Comparison of ENCODE assay signal across 8 mouse cellular contexts in genomic region chr1:167598255-167599081, GRCm38 (mm10). TPM values are rescaled to one million over a fixed set of nuclear protein-coding genes. Genes with fewer than 3 reads are reported as not detected.
A peak's percentile ranks its signal among the peaks of the same experiment; 100 is the strongest.
DNase-seq lines count a peak whose midpoint lies in the region; ATAC-seq and TF ChIP-seq lines count a peak whose summit lies in the region.

Gene Rxrg (plus strand): TSS chr1:167598384.

- peak within 1 kb of the TSS; percentile 51 for H3K9ac ChIP-seq in forebrain, embryonic 15.5 days (replicated peaks)
- peak within 1 kb of the TSS; percentile 48 for H3K9ac ChIP-seq in heart, embryonic 15.5 days
- 0 out of 2 replicates have a peak within 1 kb of the TSS, but pooled peaks have one; percentile 32 for H3K9ac ChIP-seq in kidney, postnatal 0 days (ENCODE audit: low read depth, low read length)
- H3K9ac ChIP-seq in liver, embryonic 13.5 days = no peak within 1 kb of the TSS

- 2% methylated on average over 39 of the region's 40 CpGs for WGBS in forebrain, embryonic 15.5 days
- WGBS in heart, embryonic 15.5 days = 1% methylated on average over 40 of the region's 40 CpGs
- under 1% methylated on average over 40 of the region's 40 CpGs for WGBS in kidney, postnatal 0 days
- WGBS in liver, embryonic 13.5 days (ENCODE audit: insufficient replicate concordance) = 2% methylated on average over 40 of the region's 40 CpGs

- peak within 1 kb of the TSS; percentile 47 for H3K4me3 ChIP-seq in forebrain, embryonic 15.5 days
- H3K4me3 ChIP-seq in heart, embryonic 15.5 days = peak within 1 kb of the TSS; percentile 51
- H3K4me3 ChIP-seq in kidney, postnatal 0 days (replicated peaks; ENCODE audit: low read depth, low read length) = peak within 1 kb of the TSS; percentile 27
- H3K4me3 ChIP-seq in liver, embryonic 13.5 days (replicated peaks) = peak within 1 kb of the TSS; percentile 31

- H3K9me3 ChIP-seq in forebrain, embryonic 15.5 days = no peaks in the 10 kb centered on the region
- no peaks in the 10 kb centered on the region for H3K9me3 ChIP-seq in heart, embryonic 15.5 days (replicated peaks)
- H3K9me3 ChIP-seq in kidney, postnatal 0 days (replicated peaks; ENCODE audit: low read length) = no peaks in the 10 kb centered on the region
- no peaks in the 10 kb centered on the region for H3K9me3 ChIP-seq in liver, embryonic 13.5 days (replicated peaks)

- H3K4me1 ChIP-seq in forebrain, embryonic 15.5 days = peaks cover 16% of the 10 kb centered on the region
- H3K4me1 ChIP-seq in heart, embryonic 15.5 days (replicated peaks) = 0 out of 2 replicates have a peak, but pooled peaks cover 7% of the 10 kb centered on the region
- H3K4me1 ChIP-seq in kidney, postnatal 0 days (replicated peaks; ENCODE audit: insufficient read depth, low read length) = peaks cover 3% of the 10 kb centered on the region; the same call in 1 of the 2 replicates
- H3K4me1 ChIP-seq in liver, embryonic 13.5 days (replicated peaks) = no peaks in the 10 kb centered on the region

- no peaks in the 10 kb centered on the region for H3K36me3 ChIP-seq in forebrain, embryonic 15.5 days
- H3K36me3 ChIP-seq in heart, embryonic 15.5 days = no peaks in the 10 kb centered on the region
- no peaks in the 10 kb centered on the region for H3K36me3 ChIP-seq in kidney, postnatal 0 days (ENCODE audit: insufficient read depth, low read length)
- H3K36me3 ChIP-seq in liver, embryonic 13.5 days = no peaks in the 10 kb centered on the region

- peak; percentile 43 to 66 for DNase-seq in left cerebral cortex, adult 18-20 months (ENCODE audit: low spot score in 2 of 2)
- no peak for DNase-seq in left cerebral cortex, adult 11 months (ENCODE audit: low spot score)
- DNase-seq in kidney, postnatal 0 days (ENCODE audit: low spot score) = peak; percentile 93
- no peak for DNase-seq in liver, embryonic 13.5 days
- peak; percentile 74 for DNase-seq in neural tube, embryonic 10.5 days (ENCODE audit: extremely low spot score, low spot score)
- peak; percentile 41 for DNase-seq in urinary bladder, postnatal 14 days (ENCODE audit: low spot score)

- peaks cover 10% of the 10 kb centered on the region; the same call in 1 of the 2 replicates for H3K27me3 ChIP-seq in forebrain, embryonic 15.5 days
- H3K27me3 ChIP-seq in heart, embryonic 15.5 days = peaks cover 32% of the 10 kb centered on the region
- H3K27me3 ChIP-seq in kidney, postnatal 0 days (ENCODE audit: insufficient read depth, low read length) = no peaks in the 10 kb centered on the region
- peaks cover 48% of the 10 kb centered on the region for H3K27me3 ChIP-seq in liver, embryonic 13.5 days

- no peak for TF ChIP-seq CTCF in kidney, postnatal 0 days (IDR thresholded peaks at IDR 0.05; ENCODE audit: low read depth)

- ATAC-seq in forebrain, embryonic 15.5 days (replicated peaks) = peak; percentile 88
- peak; percentile 75 for ATAC-seq in heart, embryonic 15.5 days (replicated peaks; ENCODE audit: insufficient number of reproducible peaks, insufficient read depth, low FRiP score, low read depth)
- peak; percentile 83 for ATAC-seq in kidney, postnatal 0 days (replicated peaks; ENCODE audit: low FRiP score, low read depth)
- no peak for ATAC-seq in liver, embryonic 13.5 days (ENCODE audit: low read depth)

- peak within 1 kb of the TSS; percentile 71 for H3K4me2 ChIP-seq in forebrain, embryonic 15.5 days (replicated peaks)
- peak within 1 kb of the TSS; percentile 79 for H3K4me2 ChIP-seq in heart, embryonic 15.5 days
- peak within 1 kb of the TSS; percentile 63 for H3K4me2 ChIP-seq in kidney, postnatal 0 days (ENCODE audit: low read length)
- H3K4me2 ChIP-seq in liver, embryonic 13.5 days = peak within 1 kb of the TSS; percentile 54

- peak within 1 kb of the TSS; percentile 58 for H3K27ac ChIP-seq in forebrain, embryonic 15.5 days (replicated peaks)
- no peak within 1 kb of the TSS for H3K27ac ChIP-seq in heart, embryonic 15.5 days
- H3K27ac ChIP-seq in kidney, postnatal 0 days = no peak within 1 kb of the TSS
- no peak within 1 kb of the TSS for H3K27ac ChIP-seq in liver, embryonic 13.5 days

RNA-seq across cellular contexts. Expression of gene Rxrg, which starts in this region (rescaled TPM):
- total RNA-seq in left cerebral cortex, adult 18-20 months (2021) = 10 to 100 TPM; 12.5 to 20.6 TPM
- polyA plus RNA-seq in forebrain, embryonic 15.5 days (2015; fragmentation: Nextera tagmentation; extraction: Ambion mirVana) = 29.5 and 32.8 TPM in 2 replicates
- 0.93 and 1.3 TPM in 2 replicates for polyA plus RNA-seq in heart, embryonic 15.5 days (2015; fragmentation: Nextera tagmentation; extraction: Ambion mirVana)
- polyA plus RNA-seq in kidney, postnatal 0 days (2015; fragmentation: Nextera tagmentation; extraction: Ambion mirVana) = 0.55 and 0.87 TPM in 2 replicates
- polyA plus RNA-seq in liver, embryonic 13.5 days (2015; fragmentation: Nextera tagmentation; extraction: Ambion mirVana) = 0.52 and 0.63 TPM in 2 replicates

Comparison
In these comparisons a context has a peak if more than half of its experiments do, and no peak if none do; other contexts are left out.
1. RNA of gene Rxrg (polyA plus RNA-seq): 29.5 to 32.8 TPM in forebrain, embryonic 15.5 days; 0.93 to 1.3 TPM in heart, embryonic 15.5 days, 0.52 to 0.63 TPM in liver, embryonic 13.5 days and 0.55 to 0.87 TPM in kidney, postnatal 0 days; every median in the first group is over 10 times any median in the second.
2. DNase-seq: peak in left cerebral cortex, adult 18-20 months (2 of 2), neural tube, embryonic 10.5 days (single experiment) and urinary bladder, postnatal 14 days (single experiment); none in left cerebral cortex, adult 11 months (single experiment) and liver, embryonic 13.5 days (single experiment).
3. Peak in DNase-seq, ATAC-seq, H3K4me3 ChIP-seq, H3K9ac ChIP-seq and H3K4me2 ChIP-seq in kidney, postnatal 0 days; RNA of the gene not detected or under 1 TPM.
4. Peak in every context shown above with its lines, with median percentiles within 50 percentile points of each other: H3K4me2 ChIP-seq and H3K4me3 ChIP-seq.